Comparison of ENCODE assay signal across 9 mouse cellular contexts in the genomic region with DNA sequence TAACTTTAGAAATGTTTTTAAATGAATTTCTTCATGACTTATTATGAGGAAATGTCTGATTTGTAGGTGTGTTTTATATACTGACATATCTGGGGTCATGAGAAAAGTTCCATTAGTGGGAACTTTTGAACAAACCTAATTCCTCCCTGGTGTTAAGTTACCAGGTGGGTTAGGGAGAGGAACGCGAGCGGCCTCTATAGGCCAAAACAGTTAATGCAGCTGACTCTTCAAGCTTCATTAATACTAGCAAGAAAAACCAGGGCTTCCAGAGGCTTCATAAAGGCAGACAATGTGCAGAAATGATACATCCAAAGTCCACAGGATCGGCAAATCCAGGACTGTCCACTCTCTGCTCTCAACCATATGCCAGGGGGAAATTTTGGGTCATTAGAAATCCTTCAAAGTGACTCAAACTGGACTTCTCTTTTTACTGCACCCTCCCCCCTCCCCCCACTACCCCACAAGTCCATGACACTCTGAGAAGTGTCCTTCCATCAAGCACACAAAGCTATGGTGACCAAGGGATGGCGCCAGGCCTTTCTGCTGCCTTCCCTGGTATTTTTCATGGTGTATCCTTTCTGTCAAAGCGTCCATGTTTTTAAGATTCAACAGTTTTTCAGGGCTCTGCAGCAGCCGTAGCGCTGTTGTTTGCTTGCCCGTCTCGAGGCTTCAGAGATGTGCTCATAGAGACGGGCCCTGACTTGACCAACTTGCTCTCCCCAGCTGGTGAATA.
A peak's percentile ranks its signal among the peaks of the same experiment; 100 is the strongest.
DNase-seq lines count a peak whose midpoint lies in the region; ATAC-seq and TF ChIP-seq lines count a peak whose summit lies in the region.
"Had no signal": no experiment of that assay in that cellular context is flagged by ENCODE, and none has a peak within 500 bp of the region (broad histone marks: within the 10 kb centered on the region; RNA-seq: fewer than 3 reads in every experiment).

No protein-coding gene starts in this region.

- 8% methylated on average over 11 of the region's 11 CpGs for WGBS in heart, postnatal 0 days
- WGBS in large intestine, adult 2 months: 7% methylated on average over 11 of the region's 11 CpGs
- WGBS in lung, embryonic 14.5 days: 3% methylated on average over 11 of the region's 11 CpGs

- H3K27me3 ChIP-seq in heart, postnatal 0 days (ENCODE audit: control insufficient read depth, insufficient read depth, low read length): peaks cover 73% of the 10 kb centered on the region
- H3K27me3 ChIP-seq in lung, embryonic 14.5 days (ENCODE audit: insufficient read depth, low read length): peaks cover 35% of the 10 kb centered on the region

- DNase-seq in gastrocnemius, adult 18-20 months (ENCODE audit: low spot score): peak; percentile 32
- no peak for DNase-seq in gastrocnemius, postnatal 4 days (ENCODE audit: low spot score in 2 of 2)
- DNase-seq in T-cell, adult 2 months (ENCODE audit: low spot score): peak; percentile 47
- peak; percentile 47 for DNase-seq in heart, postnatal 0 days (ENCODE audit: low spot score)
- peak; percentile 16 for DNase-seq in large intestine, adult 2 months (ENCODE audit: low read depth, low spot score)
- DNase-seq in lung, embryonic 14.5 days: peak; percentile 88
- peak; percentile 89 to 92 for DNase-seq in right cerebral cortex, adult 2 months (ENCODE audit: low spot score in 2 of 2)

- peak; percentile 66 for ATAC-seq in common myeloid progenitor, adult 5-6 weeks (replicated peaks; ENCODE audit: low read depth, poor library complexity, severe bottlenecking)
- no peak for ATAC-seq in heart, postnatal 0 days (ENCODE audit: insufficient read depth, low read depth)
- no peak for ATAC-seq in lung, embryonic 14.5 days (ENCODE audit: insufficient read depth)

- H3K4me3 ChIP-seq in heart, postnatal 0 days (ENCODE audit: low read depth, low read length): no peak overlapping the region
- no peak overlapping the region for H3K4me3 ChIP-seq in lung, embryonic 14.5 days (ENCODE audit: low read depth, low read length)

- no peaks in the 10 kb centered on the region for H3K36me3 ChIP-seq in heart, postnatal 0 days (replicated peaks; ENCODE audit: control insufficient read depth, insufficient read depth, low read length)
- H3K36me3 ChIP-seq in lung, embryonic 14.5 days (ENCODE audit: insufficient read depth): no peaks in the 10 kb centered on the region

- no peak for TF ChIP-seq EP300 in heart, postnatal 0 days (IDR thresholded peaks at IDR 0.05; ENCODE audit: low read depth)

- 0 out of 2 replicates have a peak, but pooled peaks cover 4% of the 10 kb centered on the region for H3K9me3 ChIP-seq in heart, postnatal 0 days (replicated peaks; ENCODE audit: control insufficient read depth, low read length)
- H3K9me3 ChIP-seq in lung, embryonic 14.5 days (ENCODE audit: low read depth, low read length): no peaks in the 10 kb centered on the region

- H3K4me1 ChIP-seq in heart, postnatal 0 days (ENCODE audit: control insufficient read depth, insufficient read depth): peaks cover 11% of the 10 kb centered on the region; the same call in 1 of the 2 replicates
- H3K4me1 ChIP-seq in lung, embryonic 14.5 days (ENCODE audit: insufficient read depth): peaks cover 11% of the 10 kb centered on the region

- peak; percentile 65 for TF ChIP-seq CTCF in heart, postnatal 0 days (IDR thresholded peaks at IDR 0.05; ENCODE audit: low read depth)
- TF ChIP-seq CTCF in lung, embryonic 14.5 days (IDR thresholded peaks at IDR 0.05; ENCODE audit: low read depth): peak; percentile 79

- no peak overlapping the region for H3K27ac ChIP-seq in heart, postnatal 0 days (ENCODE audit: low read depth)
- no peak overlapping the region for H3K27ac ChIP-seq in lung, embryonic 14.5 days (ENCODE audit: low read depth)
- H3K27ac ChIP-seq: macrophage had no signal

- no peak overlapping the region for H3K9ac ChIP-seq in heart, postnatal 0 days (replicated peaks; ENCODE audit: low read depth, low read length)
- H3K9ac ChIP-seq in lung, embryonic 14.5 days: no peak overlapping the region

- no peak overlapping the region for H3K4me2 ChIP-seq in heart, postnatal 0 days (ENCODE audit: low read depth, low read length)
- 0 out of 2 replicates have a peak overlapping the region, but pooled peaks have one; percentile 87 for H3K4me2 ChIP-seq in lung, embryonic 14.5 days

Comparison
In these comparisons a context has a peak if more than half of its experiments do, and no peak if none do; other contexts are left out.
1. DNase-seq: peak in gastrocnemius, adult 18-20 months (single experiment), T-cell, adult 2 months (single experiment), heart, postnatal 0 days (single experiment), large intestine, adult 2 months (single experiment), lung, embryonic 14.5 days (single experiment) and right cerebral cortex, adult 2 months (2 of 2); none in gastrocnemius, postnatal 4 days (0 of 2).